In the genomic region with DNA sequence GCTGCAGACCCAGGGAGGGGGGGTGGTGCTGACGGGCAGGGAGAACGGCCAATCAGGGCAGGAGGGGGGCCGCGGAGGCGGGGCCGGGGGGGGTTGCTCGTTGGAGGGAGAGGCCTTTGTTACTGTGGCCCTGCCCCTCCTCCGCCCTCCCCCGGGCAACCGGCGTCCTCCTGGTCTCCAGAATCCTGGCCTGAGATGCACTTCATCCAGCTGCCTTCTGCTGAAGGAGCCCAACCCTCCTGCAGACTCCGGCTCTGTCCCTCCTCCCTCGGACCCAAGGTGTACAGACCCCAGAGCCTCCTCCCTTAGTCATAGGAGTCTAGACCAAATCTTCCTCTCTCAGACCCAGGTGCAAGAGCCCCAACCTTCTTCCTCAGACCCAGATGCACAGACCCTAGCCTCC, we compare ENCODE assay signal across 9 mouse cellular contexts. TPM values are rescaled to one million over a fixed set of nuclear protein-coding genes. Genes with fewer than 3 reads are reported as not detected.
DNase-seq lines count a peak whose midpoint lies in the region; ATAC-seq lines count a peak whose summit lies in the region.
"Had no signal": no experiment of that assay in that cellular context is flagged by ENCODE, and none has a peak within 500 bp of the region (broad histone marks: within the 10 kb centered on the region; RNA-seq: fewer than 3 reads in every experiment).

No protein-coding gene starts in this region.

- peak overlapping the region; percentile 80 for H3K9ac ChIP-seq in embryonic facial prominence, embryonic 13.5 days
- H3K9ac ChIP-seq in heart, embryonic 13.5 days: peak overlapping the region; percentile 70
- H3K9ac ChIP-seq in midbrain, embryonic 15.5 days: peak overlapping the region; percentile 96

- no peaks in the 10 kb centered on the region for H3K9me3 ChIP-seq in embryonic facial prominence, embryonic 13.5 days
- no peaks in the 10 kb centered on the region for H3K9me3 ChIP-seq in heart, embryonic 13.5 days
- no peaks in the 10 kb centered on the region for H3K9me3 ChIP-seq in midbrain, embryonic 15.5 days

- peaks cover 5% of the 10 kb centered on the region; the same call in 1 of the 2 replicates for H3K4me1 ChIP-seq in embryonic facial prominence, embryonic 13.5 days
- peaks cover 9% of the 10 kb centered on the region; the same call in 1 of the 2 replicates for H3K4me1 ChIP-seq in heart, embryonic 13.5 days
- H3K4me1 ChIP-seq in midbrain, embryonic 15.5 days: peaks cover 25% of the 10 kb centered on the region

- 0% methylated on average over 9 of the region's 13 CpGs for WGBS in embryonic facial prominence, embryonic 13.5 days
- WGBS in heart, embryonic 13.5 days: 2% methylated on average over 11 of the region's 13 CpGs
- WGBS in midbrain, embryonic 15.5 days: 0% methylated on average over 12 of the region's 13 CpGs

- H3K27me3 ChIP-seq in embryonic facial prominence, embryonic 13.5 days: peaks cover 5% of the 10 kb centered on the region
- peaks cover 73% of the 10 kb centered on the region for H3K27me3 ChIP-seq in heart, embryonic 13.5 days (replicated peaks)
- no peaks in the 10 kb centered on the region for H3K27me3 ChIP-seq in midbrain, embryonic 15.5 days (replicated peaks)

- peak; percentile 80 for ATAC-seq in embryonic facial prominence, embryonic 13.5 days (ENCODE audit: insufficient number of reproducible peaks, insufficient read depth, low FRiP score, low TSS enrichment, low read depth)
- ATAC-seq in heart, embryonic 13.5 days (ENCODE audit: extremely low read depth, insufficient number of reproducible peaks, low FRiP score, low TSS enrichment): 0 out of 2 replicates have a peak, but pooled peaks have one; percentile 40
- peak; percentile 91 for ATAC-seq in midbrain, embryonic 15.5 days (replicated peaks)
- no peak for ATAC-seq in megakaryocyte progenitor cell, adult 5-6 weeks (replicated peaks; ENCODE audit: poor library complexity)

- no peaks in the 10 kb centered on the region for H3K36me3 ChIP-seq in embryonic facial prominence, embryonic 13.5 days
- H3K36me3 ChIP-seq in heart, embryonic 13.5 days: no peaks in the 10 kb centered on the region
- no peaks in the 10 kb centered on the region for H3K36me3 ChIP-seq in midbrain, embryonic 15.5 days (replicated peaks)

- DNase-seq in MN1 (ENCODE audit: low spot score): peak; percentile 48
- DNase-seq in adrenal gland, postnatal 14 days: peak; percentile 74
- peak; percentile 75 to 76 for DNase-seq in layer of hippocampus, postnatal 14 days (ENCODE audit: low spot score in 2 of 2)
- no peak for DNase-seq in spleen, postnatal 36 days (ENCODE audit: low spot score in 2 of 2)

- H3K4me3 ChIP-seq in embryonic facial prominence, embryonic 13.5 days: peak overlapping the region; percentile 59
- peak overlapping the region; percentile 49 for H3K4me3 ChIP-seq in heart, embryonic 13.5 days
- H3K4me3 ChIP-seq in midbrain, embryonic 15.5 days: peak overlapping the region; percentile 84
- H3K4me3 ChIP-seq: erythroblast, embryonic 14.5 days had no signal

- H3K27ac ChIP-seq in embryonic facial prominence, embryonic 13.5 days: no peak overlapping the region
- no peak overlapping the region for H3K27ac ChIP-seq in heart, embryonic 13.5 days (replicated peaks)
- peak overlapping the region; percentile 91 for H3K27ac ChIP-seq in midbrain, embryonic 15.5 days

- H3K4me2 ChIP-seq in embryonic facial prominence, embryonic 13.5 days: peak overlapping the region; percentile 76
- peak overlapping the region; percentile 68 for H3K4me2 ChIP-seq in heart, embryonic 13.5 days
- peak overlapping the region; percentile 68 for H3K4me2 ChIP-seq in midbrain, embryonic 15.5 days

RNA-seq across cellular contexts. Expression of gene Iglon5, which starts 0.3 kb away (rescaled TPM):
- total RNA-seq in adrenal gland, postnatal 14 days (2021): 1.9 and 2.1 TPM in 2 replicates
- polyA plus RNA-seq in embryonic facial prominence, embryonic 13.5 days (2015; fragmentation: Nextera tagmentation; extraction: Ambion mirVana): 1.6 and 1.8 TPM in 2 replicates
- polyA plus RNA-seq in heart, embryonic 13.5 days (2015; fragmentation: Nextera tagmentation; extraction: Ambion mirVana): 0.09 and 0.12 TPM in 2 replicates
- total RNA-seq in layer of hippocampus, postnatal 14 days (2021): 10 to 100 TPM; 43.2 to 45.0 TPM
- polyA plus RNA-seq in midbrain, embryonic 15.5 days (2015; fragmentation: Nextera tagmentation; extraction: Ambion mirVana): 9.7 and 10.0 TPM in 2 replicates
- total RNA-seq in megakaryocyte progenitor cell, adult 5-6 weeks (2015): not detected in 2 replicates
- total RNA-seq in megakaryocyte progenitor cell, adult 5-6 weeks (2017): not detected in 2 replicates
- polyA plus RNA-seq: erythroblast, embryonic 14.5 days had no signal

RNA-seq across cellular contexts. Expression of gene 4931406B18Rik, which starts 15.6 kb away (rescaled TPM):
- not detected in 2 replicates for total RNA-seq in adrenal gland, postnatal 14 days (2021)
- polyA plus RNA-seq in embryonic facial prominence, embryonic 13.5 days (2015; fragmentation: Nextera tagmentation; extraction: Ambion mirVana): not detected in 2 replicates
- polyA plus RNA-seq in heart, embryonic 13.5 days (2015; fragmentation: Nextera tagmentation; extraction: Ambion mirVana): not detected in 2 replicates
- total RNA-seq in layer of hippocampus, postnatal 14 days (2021): not detected
- polyA plus RNA-seq in midbrain, embryonic 15.5 days (2015; fragmentation: Nextera tagmentation; extraction: Ambion mirVana): 0.06 TPM in 1 of 2 replicates, not detected in the other
- total RNA-seq in megakaryocyte progenitor cell, adult 5-6 weeks (2015): not detected in 2 replicates
- total RNA-seq in megakaryocyte progenitor cell, adult 5-6 weeks (2017): not detected in 2 replicates
- polyA plus RNA-seq: erythroblast, embryonic 14.5 days had no signal

RNA-seq across cellular contexts. Expression of gene Vsig10l, which starts 27.2 kb away (rescaled TPM):
- 2.3 and 3.2 TPM in 2 replicates for total RNA-seq in adrenal gland, postnatal 14 days (2021)
- polyA plus RNA-seq in embryonic facial prominence, embryonic 13.5 days (2015; fragmentation: Nextera tagmentation; extraction: Ambion mirVana): 4.4 and 5.8 TPM in 2 replicates
- polyA plus RNA-seq in heart, embryonic 13.5 days (2015; fragmentation: Nextera tagmentation; extraction: Ambion mirVana): 2.2 and 2.8 TPM in 2 replicates
- 1 to 10 TPM; 2.6 to 3.5 TPM for total RNA-seq in layer of hippocampus, postnatal 14 days (2021)
- polyA plus RNA-seq in midbrain, embryonic 15.5 days (2015; fragmentation: Nextera tagmentation; extraction: Ambion mirVana): 15.6 and 16.0 TPM in 2 replicates
- total RNA-seq in megakaryocyte progenitor cell, adult 5-6 weeks (2015): 6.4 and 6.5 TPM in 2 replicates
- 4.6 and 6.1 TPM in 2 replicates for total RNA-seq in megakaryocyte progenitor cell, adult 5-6 weeks (2017)

RNA-seq across cellular contexts. Expression of gene Gm45233, which starts 46.3 kb away (rescaled TPM):
- total RNA-seq in adrenal gland, postnatal 14 days (2021): 0.82 TPM in 1 of 2 replicates, not detected in the other
- polyA plus RNA-seq in embryonic facial prominence, embryonic 13.5 days (2015; fragmentation: Nextera tagmentation; extraction: Ambion mirVana): 0.86 and 1.1 TPM in 2 replicates
- 0.32 and 0.33 TPM in 2 replicates for polyA plus RNA-seq in heart, embryonic 13.5 days (2015; fragmentation: Nextera tagmentation; extraction: Ambion mirVana)
- 1 to 10 TPM in 1 of 2 experiments, under 1 TPM in 1; 0.93 to 1.1 TPM for total RNA-seq in layer of hippocampus, postnatal 14 days (2021)
- not detected in 2 replicates for polyA plus RNA-seq in midbrain, embryonic 15.5 days (2015; fragmentation: Nextera tagmentation; extraction: Ambion mirVana)
- total RNA-seq in megakaryocyte progenitor cell, adult 5-6 weeks (2015): not detected in 2 replicates
- 1.8 and 2.3 TPM in 2 replicates for total RNA-seq in megakaryocyte progenitor cell, adult 5-6 weeks (2017)
- polyA plus RNA-seq: erythroblast, embryonic 14.5 days had no signal

RNA-seq across cellular contexts. Expression of gene Etfb, which starts 46.3 kb away (rescaled TPM):
- total RNA-seq in adrenal gland, postnatal 14 days (2021): 1,201 and 1,373 TPM in 2 replicates
- 255 and 265 TPM in 2 replicates for polyA plus RNA-seq in embryonic facial prominence, embryonic 13.5 days (2015; fragmentation: Nextera tagmentation; extraction: Ambion mirVana)
- 513 and 605 TPM in 2 replicates for polyA plus RNA-seq in heart, embryonic 13.5 days (2015; fragmentation: Nextera tagmentation; extraction: Ambion mirVana)
- total RNA-seq in layer of hippocampus, postnatal 14 days (2021): 10 to 100 TPM; 65.6 to 75.0 TPM
- 117 and 130 TPM in 2 replicates for polyA plus RNA-seq in midbrain, embryonic 15.5 days (2015; fragmentation: Nextera tagmentation; extraction: Ambion mirVana)
- total RNA-seq in megakaryocyte progenitor cell, adult 5-6 weeks (2015): 450 and 456 TPM in 2 replicates
- total RNA-seq in megakaryocyte progenitor cell, adult 5-6 weeks (2017): 759 and 825 TPM in 2 replicates

Comparison
In these comparisons a context has a peak if more than half of its experiments do, and no peak if none do; other contexts are left out.
1. DNase-seq: peak in MN1 (single experiment), adrenal gland, postnatal 14 days (single experiment) and layer of hippocampus, postnatal 14 days (2 of 2); none in spleen, postnatal 36 days (0 of 2).
2. RNA of gene Iglon5, which starts 0.3 kb away (total RNA-seq): 43.2 to 45.0 TPM in layer of hippocampus, postnatal 14 days; 1.9 to 2.1 TPM in adrenal gland, postnatal 14 days and not detected in megakaryocyte progenitor cell, adult 5-6 weeks; every median in the first group is over 10 times any median in the second.
3. Peak in every context shown above with its lines, with median percentiles within 50 percentile points of each other: H3K4me2 ChIP-seq, H3K4me3 ChIP-seq and H3K9ac ChIP-seq.